Mouse (Mus musculus) liver, embryonic 14.5 days (tissue): Measurements from ENCODE around the gene Sfn.

Experiments
- CTCF ChIP-seq: IDR thresholded peaks from 2 replicates; pipeline ENCODE4 v1.5.1; 2016; ENCODE audit warnings: antibody characterized with exemption, low read depth, control low read depth
- EP300 ChIP-seq: IDR thresholded peaks from 2 replicates; pipeline ENCODE4 v1.6.1; 2016; ENCODE audit warnings: antibody characterized with exemption, low read depth

DNA sequence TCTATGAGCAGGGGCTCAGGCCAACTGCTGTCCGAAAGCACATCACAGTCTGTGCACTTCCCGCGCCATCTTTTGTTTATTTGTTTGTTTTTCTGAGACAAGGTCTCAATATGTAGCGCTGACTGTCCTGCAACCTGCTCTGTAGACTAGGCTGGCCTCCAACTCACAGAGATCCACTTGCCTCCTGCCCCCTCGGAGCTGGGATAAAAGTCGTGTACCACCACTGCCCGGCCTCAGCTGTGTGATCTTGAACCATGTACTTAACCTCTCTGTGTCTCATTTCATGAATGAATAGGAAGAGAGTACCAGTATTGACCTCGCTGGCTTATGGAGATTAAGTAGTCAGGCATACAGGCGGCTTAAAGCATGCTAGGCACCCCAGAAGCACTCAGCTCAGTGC is 24.7 kb upstream of the Sfn start:
- no peak for TF ChIP-seq EP300
- TF ChIP-seq CTCF, result no peak
